Mouse (Mus musculus) heart, adult 8-10 months (tissue): ENCODE data around the gene Cep97. TPM values are rescaled to one million over a fixed set of nuclear protein-coding genes. Genes with fewer than 3 reads are reported as not detected.
A peak's percentile ranks its signal among the peaks of the same experiment; 100 is the strongest.
"Not testable (repeated sequence)": the region's sequence is repeated elsewhere in the genome, so short reads cannot be mapped to it uniquely, and the experiment has no call there.

Experiments used
- DNase-seq: peaks from one replicate; pipeline ENCODE4 v3.0.0; 2022; ENCODE audit warnings: low spot score
- total RNA-seq, 4 experiments: library from RNA; stranded (reverse); gene quantifications; 2 replicates each; pipeline ENCODE4 v1.2.4; 2022

Cep97 gene
- total RNA-seq, 4 experiments from 2014 or later = 3.9 to 5.3 (median 5.2) TPM

GRCm38 (mm10) chr16:55890346-55891136 lies 44.1 kb downstream of the Cep97 start:
- no peak for DNase-seq

- no peak for DNase-seq
These were observed 45.2 kb downstream of the Cep97 start for GRCm38 (mm10) chr16:55889451-55889850.

GRCm38 (mm10) chr16:55888584-55888960 lies 46.1 kb downstream of the Cep97 start:
- DNase-seq = no peak

GRCm38 (mm10) chr16:55887814-55888583 lies 46.7 kb downstream of the Cep97 start:
- DNase-seq = no peak

- no peak for DNase-seq
These were observed 50.4 kb downstream of the Cep97 start for GRCm38 (mm10) chr16:55884246-55884645.

- no peak for DNase-seq
These were observed 58.6 kb downstream of the Cep97 start for GRCm38 (mm10) chr16:55876025-55876424.

- no peak for DNase-seq
These were observed 70.8 kb downstream of the Cep97 start for GRCm38 (mm10) chr16:55863832-55864231.

- DNase-seq = peak; percentile 73
These were observed 71.4 kb downstream of the Cep97 start for GRCm38 (mm10) chr16:55863149-55863815.

- no peak for DNase-seq
These were observed 73.6 kb downstream of the Cep97 start for GRCm38 (mm10) chr16:55861104-55861503.

GRCm38 (mm10) chr16:55859421-55859820 lies 75.2 kb downstream of the Cep97 start:
- DNase-seq = not testable (repeated sequence)

- peak; percentile 37 for DNase-seq
These were observed 76.2 kb downstream of the Cep97 start for GRCm38 (mm10) chr16:55858465-55858864.

GRCm38 (mm10) chr16:55852943-55853727 lies 81.5 kb downstream of the Cep97 start:
- DNase-seq = peak; percentile 83

GRCm38 (mm10) chr16:55852515-55852914 lies 82.1 kb downstream of the Cep97 start:
- DNase-seq = no peak

- no peak for DNase-seq
These were observed 84.2 kb downstream of the Cep97 start for GRCm38 (mm10) chr16:55850485-55850884.

Other genes starting within 250 kb of the Cep97 start
- 1 to 10 TPM; 1.9 to 2.3 (median 2.1) TPM for gene Nfkbiz, start 96.0 kb downstream of the Cep97 start, total RNA-seq
- gene Nxpe3, start 39.6 kb downstream of the Cep97 start, total RNA-seq = under 1 TPM; 0.33 to 0.87 (median 0.44) TPM
- gene Rpl24, start 31.4 kb upstream of the Cep97 start, total RNA-seq = 100 to 1,000 TPM; 481 to 584 (median 542) TPM
- gene Zbtb11, start 39.0 kb upstream of the Cep97 start, total RNA-seq = 10 to 100 TPM in 3 of 4 experiments, 1 to 10 TPM in 1; 7.2 to 12.0 (median 11.1) TPM
- 10 to 100 TPM; 46.3 to 56.5 (median 47.5) TPM for gene Pcnp, start 94.9 kb upstream of the Cep97 start, total RNA-seq
- 10 to 100 TPM in 3 of 4 experiments, 1 to 10 TPM in 1; 9.7 to 12.9 (median 11.9) TPM for gene Trmt10c, start 103.0 kb upstream of the Cep97 start, total RNA-seq
- 10 to 100 TPM; 14.2 to 18.6 (median 17.4) TPM for gene Senp7, start 113.5 kb upstream of the Cep97 start, total RNA-seq